Mouse (Mus musculus): ENCODE data around the gene Tgoln1.

DNA sequence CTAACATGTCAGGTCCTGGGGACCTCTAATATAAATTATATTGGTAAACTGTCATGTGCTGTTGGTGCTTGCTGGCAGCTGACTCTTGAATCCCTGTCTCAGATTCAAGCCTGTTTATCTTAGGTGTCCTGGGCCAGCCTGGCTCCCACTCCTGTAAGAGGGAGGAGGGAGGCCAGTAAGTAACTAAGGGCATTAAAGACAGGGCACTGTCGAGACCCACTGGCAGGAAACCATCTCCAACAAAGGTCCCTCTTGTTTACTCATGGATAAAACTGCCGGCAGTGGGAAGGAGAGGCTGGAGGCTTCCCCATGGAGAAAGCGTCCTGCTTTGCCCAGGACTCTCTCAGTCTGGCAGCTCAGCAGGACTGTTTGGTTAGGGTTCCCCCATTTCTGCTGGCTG lies 45.0 kb downstream of the Tgoln1 start:
- TF ChIP-seq EP300 (IDR thresholded peaks at IDR 0.05; ENCODE audit: insufficient read depth, low read depth, low read length) = 0 out of 2 replicates have a peak, but pooled peaks have one; percentile 25
- TF ChIP-seq POLR2A (IDR thresholded peaks at IDR 0.05; ENCODE audit: insufficient read depth, low read depth, low read length) = no peak
